Mouse (Mus musculus) bone marrow, adult 2 months (tissue): Measurements from ENCODE around the gene Zfp652. TPM values are rescaled to one million over a fixed set of nuclear protein-coding genes. Genes with fewer than 3 reads are reported as not detected.

ENCODE experiments used
- H3K27ac ChIP-seq: fragments of 200-500 bp; 2 replicates; pipeline ENCODE4 v1.5.1; 2012; ENCODE audit warnings: low read depth, mild to moderate bottlenecking, control low read depth, inconsistent platforms, low read length; ENCODE audit not compliant: control insufficient read depth, poor library complexity, insufficient read depth
- H3K4me1 ChIP-seq: fragments of 200-500 bp; 2 replicates; pipeline ENCODE4 v1.6.1; 2011; ENCODE audit warnings: low read length; ENCODE audit not compliant: control insufficient read depth, insufficient read depth
- H3K4me3 ChIP-seq: fragments of 200-500 bp; replicated peaks from 2 replicates; pipeline ENCODE3; 2011; ENCODE audit warnings: mild to moderate bottlenecking, low read depth, low read length, control low read depth; ENCODE audit not compliant: control insufficient read depth
- CTCF ChIP-seq: fragments of 200-500 bp; IDR thresholded peaks from 2 replicates; pipeline ENCODE4 v1.5.1; 2011; ENCODE audit warnings: low read length, control low read depth; ENCODE audit not compliant: control insufficient read depth, insufficient read depth
- POLR2A ChIP-seq: fragments of 200-500 bp; IDR thresholded peaks from 2 replicates; pipeline ENCODE4 v1.6.1; 2011; ENCODE audit warnings: low read depth, mild to moderate bottlenecking, control low read depth, low read length, borderline replicate concordance; ENCODE audit not compliant: control insufficient read depth
- WGBS: fragments of 180-500 bp; shearing (Covaris S2); methylation state at CpG from one replicate; pipeline ENCODE4 v1.1.7; 2018; 5-methylcytosine and 5-hydroxymethylcytosine counted together
- polyA plus RNA-seq: library from polyadenylated mRNA; stranded (reverse); fragments of >200 nt; gene quantifications from 2 replicates; pipeline ENCODE4 v1.2.4, GENCODE M21; 2011; ENCODE audit warnings: low replicate concordance; ENCODE audit not compliant: missing spikeins, insufficient read depth, insufficient read length

Gene Zfp652
- polyA plus RNA-seq, 1 experiment, result 24.5 TPM

DNA sequence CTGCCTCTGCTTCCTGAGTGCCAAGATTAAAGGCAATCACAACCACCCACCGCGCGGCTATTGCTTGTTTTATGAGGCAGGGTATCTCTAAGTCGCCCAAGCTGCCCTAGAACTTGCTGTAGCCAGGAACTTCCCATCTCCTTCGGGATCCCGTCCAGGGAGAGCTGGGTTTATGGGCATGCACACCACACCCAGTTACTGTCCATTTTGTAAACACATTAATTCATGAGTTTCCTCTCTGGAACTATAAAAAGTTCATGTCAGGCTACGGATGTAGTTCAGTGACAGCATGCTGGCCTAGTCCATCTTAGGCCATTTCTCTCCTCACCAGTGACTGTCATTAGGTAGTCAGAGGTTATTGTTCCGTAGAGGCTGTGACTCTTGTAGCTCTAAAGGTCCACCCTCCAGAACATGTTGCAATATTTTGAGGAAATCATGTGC, 77.0 kb downstream of the Zfp652 start:
- 75% methylated on average over 8 of the region's 8 CpGs for WGBS
- TF ChIP-seq POLR2A (no peak), CTCF (no peak)
- peak overlapping the region; percentile 9; the same call in 1 of the 2 replicates for H3K27ac ChIP-seq
- H3K4me1 ChIP-seq, result no peaks in the 10 kb centered on the region; the same call in 1 of the 2 replicates
- H3K4me3 ChIP-seq, result no peak overlapping the region

DNA sequence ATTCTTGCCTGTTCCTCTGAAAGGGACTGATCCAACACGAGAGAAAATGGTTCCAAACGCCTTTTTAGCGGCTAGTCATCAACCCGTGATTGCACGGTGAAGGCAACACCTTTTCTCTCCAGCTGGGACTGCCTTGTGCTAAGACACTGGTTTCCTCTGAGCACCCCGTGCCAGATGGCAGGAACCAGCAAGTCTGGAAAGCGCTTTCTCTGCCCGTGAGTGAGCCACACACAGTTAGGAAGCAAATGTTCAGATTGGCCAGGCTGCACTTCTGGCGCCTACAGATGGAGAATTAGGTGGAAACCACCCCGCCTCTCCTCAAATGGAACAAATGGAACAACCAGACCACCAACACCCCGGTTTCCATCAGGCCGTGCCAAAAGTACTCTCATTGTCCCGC, 79.3 kb downstream of the Zfp652 start:
- H3K4me1 ChIP-seq, result no peaks in the 10 kb centered on the region; the same call in 1 of the 2 replicates
- no peak overlapping the region for H3K27ac ChIP-seq
- no peak overlapping the region for H3K4me3 ChIP-seq
- no peak for TF ChIP-seq CTCF
- TF ChIP-seq POLR2A, result no peak
- 87% methylated on average over 13 of the region's 13 CpGs for WGBS

GRCm38 (mm10) chr11:95792950-95793509, 80.6 kb downstream of the Zfp652 start:
- no peak overlapping the region for H3K4me3 ChIP-seq
- TF ChIP-seq POLR2A (no peak), CTCF (no peak)
- no peak overlapping the region for H3K27ac ChIP-seq
- H3K4me1 ChIP-seq, result no peaks in the 10 kb centered on the region; the same call in 1 of the 2 replicates
- WGBS, result 74% methylated on average over 8 of the region's 8 CpGs

GRCm38 (mm10) chr11:95794201-95794600, 81.7 kb downstream of the Zfp652 start:
- WGBS, result 73% methylated on average over 5 of the region's 5 CpGs
- no peak for TF ChIP-seq CTCF
- TF ChIP-seq POLR2A, result no peak
- no peak overlapping the region for H3K27ac ChIP-seq

GRCm38 (mm10) chr11:95795582-95795981, 83.1 kb downstream of the Zfp652 start:
- H3K4me3 ChIP-seq, result no peak overlapping the region
- no peaks in the 10 kb centered on the region; the same call in 1 of the 2 replicates for H3K4me1 ChIP-seq
- TF ChIP-seq POLR2A, result no peak
- TF ChIP-seq CTCF, result no peak
- no peak overlapping the region for H3K27ac ChIP-seq
- 45% methylated on average over 5 of the region's 5 CpGs for WGBS

More at GRCm38 (mm10) chr11:95794201-95794600, 81.7 kb downstream of the Zfp652 start:
- Histone ChIP-seq H3K4me1 (no peaks in the 10 kb centered on the region; the same call in 1 of the 2 replicates), H3K4me3 (no peak overlapping the region)

DNA sequence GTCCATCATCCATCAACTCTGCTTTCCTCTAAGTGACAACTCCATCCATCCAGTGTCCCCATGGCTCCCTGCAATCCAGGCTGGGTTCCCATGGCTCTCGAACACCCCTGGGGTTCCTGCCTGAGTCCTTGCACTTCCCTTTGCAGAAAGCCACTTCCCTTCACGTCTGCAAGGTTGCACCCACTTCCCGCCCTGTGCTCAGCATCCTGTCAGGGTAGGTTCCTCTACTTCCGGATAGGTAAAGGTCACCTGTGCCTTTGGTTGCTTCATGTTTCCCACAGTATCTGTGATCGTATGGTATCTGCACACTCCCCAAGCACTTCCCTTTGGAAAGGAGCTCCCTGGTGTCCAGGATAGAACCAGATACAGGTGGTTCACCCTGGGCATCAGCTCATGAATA, 92.5 kb downstream of the Zfp652 start:
- H3K4me1 ChIP-seq, result peaks cover 9% of the 10 kb centered on the region
- 17% methylated on average over 5 of the region's 5 CpGs for WGBS
- peak overlapping the region; percentile 84 for H3K27ac ChIP-seq
- no peak for TF ChIP-seq POLR2A
- TF ChIP-seq CTCF, result no peak
- no peak overlapping the region for H3K4me3 ChIP-seq

DNA sequence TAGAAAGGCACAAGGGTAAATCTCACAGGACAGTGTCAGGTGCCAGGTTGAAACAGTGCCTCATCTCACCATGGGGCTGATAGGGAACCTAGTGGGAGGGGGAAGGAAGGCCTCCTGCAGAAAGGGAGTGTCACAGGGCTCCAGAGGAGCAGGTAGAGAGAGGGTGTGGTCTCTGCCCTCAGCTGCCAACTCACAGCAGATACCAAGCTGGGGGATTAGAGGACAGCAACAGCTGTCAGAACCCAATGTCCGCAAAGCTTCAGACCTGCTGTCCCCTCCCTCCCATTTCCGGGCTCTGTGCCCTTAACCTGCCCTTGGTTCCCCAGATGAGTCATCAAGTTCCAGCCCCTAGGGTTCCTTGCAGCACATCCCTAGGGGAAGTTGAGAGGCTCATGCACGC, 93.1 kb downstream of the Zfp652 start:
- 3% methylated on average over 3 of the region's 3 CpGs for WGBS
- Histone ChIP-seq H3K27ac (peak overlapping the region; percentile 84), H3K4me3 (no peak overlapping the region), H3K4me1 (peaks cover 9% of the 10 kb centered on the region)
- no peak for TF ChIP-seq POLR2A
- no peak for TF ChIP-seq CTCF

GRCm38 (mm10) chr11:95807884-95808283, 95.4 kb downstream of the Zfp652 start:
- Histone ChIP-seq H3K4me1 (peaks cover 15% of the 10 kb centered on the region), H3K27ac (peak overlapping the region; percentile 96), H3K4me3 (no peak overlapping the region)
- no peak for TF ChIP-seq POLR2A
- WGBS, result 86% methylated on average over 5 of the region's 5 CpGs
